Mouse (Mus musculus) left cerebral cortex, postnatal 36 days (tissue): ENCODE data around the gene 9430015G10Rik. TPM values are rescaled to one million over a fixed set of nuclear protein-coding genes. Genes with fewer than 3 reads are reported as not detected.

Source experiments
- DNase-seq, 2 experiments: peaks; one replicate each; pipeline ENCODE4 v3.0.0; 2021 to 2022; ENCODE audit warnings: low spot score in 2 of 2, mixed read lengths in 1 of 2
- intact Hi-C: fragments of 180-260 bp; cut with DNase I; formaldehyde crosslinking; loops from one replicate; pipeline ENCODE4 v1.15.1; 2025
- total RNA-seq, 2 experiments: library from RNA; stranded (reverse); gene quantifications; 2 replicates each; pipeline ENCODE4 v1.2.3; 2021

The 9430015G10Rik gene
- 10 to 100 TPM; 27.0 to 35.8 TPM for total RNA-seq

GRCm38 (mm10) chr4:156109570-156110331 lies at the start of gene 9430015G10Rik:
9430015G10Rik (plus strand) TSS chr4:156109982.
- peak; percentile 98 to 99 for DNase-seq
- intact Hi-C loops = loop anchor here (10.0 kb wide), 1 partner anchor 115 kb away; the partner anchor contains the start of genes B3galt6 and Sdf4

DNA sequence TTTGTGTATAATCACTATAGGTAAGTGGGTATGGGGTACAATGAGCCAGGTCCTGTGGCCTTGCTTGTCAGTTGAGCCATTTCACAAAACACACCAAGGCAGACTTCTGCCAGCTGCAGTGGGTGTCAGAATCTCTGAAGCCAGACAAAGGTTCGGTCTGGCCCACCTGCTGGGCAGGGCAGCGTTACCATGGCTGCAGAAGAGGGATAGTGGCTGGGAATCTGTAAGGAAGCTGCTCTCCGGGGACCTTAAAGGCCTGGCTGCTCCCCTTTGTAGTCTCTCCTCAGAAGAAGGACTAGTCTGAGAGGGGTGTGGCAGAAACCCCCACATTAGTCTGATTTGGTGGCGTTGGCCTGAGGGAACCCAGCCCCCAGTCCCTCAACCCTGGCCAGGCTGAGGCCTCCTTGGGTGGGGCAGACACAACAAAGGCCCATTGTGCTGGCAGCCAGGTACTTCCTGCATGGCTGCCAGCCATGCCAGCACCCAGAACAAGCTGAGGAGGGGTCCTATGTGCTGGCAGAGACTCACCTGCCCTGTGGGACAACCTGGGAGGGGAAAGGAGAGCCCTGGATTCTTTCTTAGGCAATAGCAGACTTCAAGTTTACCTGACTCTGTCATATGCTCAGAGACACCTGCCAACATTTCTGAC lies 45.8 kb upstream of the 9430015G10Rik start:
- intact Hi-C loops = no loop called here
- DNase-seq = no peak

DNA sequence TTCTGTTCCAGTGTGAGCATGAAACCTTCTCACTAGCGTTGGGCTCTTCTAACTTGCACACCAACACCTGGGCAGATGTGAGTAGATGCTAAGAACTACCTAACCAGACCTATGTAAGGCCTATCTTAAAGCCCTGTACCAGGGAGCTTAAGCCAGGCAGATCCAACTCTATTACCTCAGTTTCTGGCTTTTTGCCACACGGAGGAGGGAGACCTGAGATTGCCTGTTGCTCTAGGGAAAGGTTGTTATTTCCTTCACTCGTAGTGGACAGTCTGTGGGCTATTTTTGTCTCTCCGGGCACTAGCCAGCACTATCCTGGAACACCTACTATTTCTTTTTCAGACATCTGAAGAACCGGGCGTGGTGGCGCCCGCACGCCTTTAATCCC lies 45.3 kb upstream of the 9430015G10Rik start:
- intact Hi-C loops = no loop called here
- no peak for DNase-seq

GRCm38 (mm10) chr4:156065156-156065894 lies 44.5 kb upstream of the 9430015G10Rik start:
- intact Hi-C loops = no loop called here
- no peak for DNase-seq

DNA sequence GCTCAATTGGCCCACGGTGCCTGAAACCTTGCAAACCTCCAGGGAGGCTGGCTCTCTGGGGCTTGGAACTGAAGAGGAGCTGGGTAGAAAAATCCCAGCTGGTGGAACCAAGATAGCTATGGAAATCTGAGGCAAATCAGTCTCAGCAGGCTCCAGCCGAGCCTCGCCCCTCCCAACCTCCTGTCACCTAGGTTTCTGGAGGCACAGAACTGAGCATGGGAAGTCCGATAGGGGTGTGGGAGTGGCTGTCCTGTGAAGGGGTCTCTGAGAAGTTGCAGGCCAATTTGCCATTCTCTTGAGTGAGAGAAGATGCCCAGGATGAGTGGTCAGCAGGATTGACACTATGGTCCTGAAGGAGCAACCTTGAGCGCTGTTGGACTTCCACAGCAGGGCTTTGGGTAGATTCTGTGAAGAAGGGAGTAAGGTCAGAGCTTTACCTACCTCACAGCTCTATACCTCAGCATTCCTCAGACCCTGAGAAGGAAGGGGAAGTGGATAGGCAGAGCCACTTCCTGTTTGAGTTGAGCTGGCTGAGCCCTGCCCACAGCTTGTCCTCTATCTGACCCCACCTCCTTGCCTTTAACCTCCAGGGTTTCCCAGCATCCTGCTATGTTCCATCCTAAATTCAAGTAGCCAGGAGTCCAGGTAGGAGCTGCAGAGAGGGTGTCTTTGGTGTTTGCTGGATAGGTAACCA lies 42.4 kb upstream of the 9430015G10Rik start:
- intact Hi-C loops = no loop called here
- DNase-seq = no peak

- intact Hi-C loops = no loop called here
- DNase-seq = no peak
Measured at GRCm38 (mm10) chr4:156069701-156070100, 40.1 kb upstream of the 9430015G10Rik start.

- DNase-seq = no peak
- intact Hi-C loops = no loop called here
Measured at GRCm38 (mm10) chr4:156070276-156070675, 39.5 kb upstream of the 9430015G10Rik start.

- no peak for DNase-seq
- intact Hi-C loops = no loop called here
Measured at GRCm38 (mm10) chr4:156070716-156071115, 39.1 kb upstream of the 9430015G10Rik start.

- no peak for DNase-seq
- intact Hi-C loops = no loop called here
Measured at GRCm38 (mm10) chr4:156076911-156077382, 32.8 kb upstream of the 9430015G10Rik start.

DNA sequence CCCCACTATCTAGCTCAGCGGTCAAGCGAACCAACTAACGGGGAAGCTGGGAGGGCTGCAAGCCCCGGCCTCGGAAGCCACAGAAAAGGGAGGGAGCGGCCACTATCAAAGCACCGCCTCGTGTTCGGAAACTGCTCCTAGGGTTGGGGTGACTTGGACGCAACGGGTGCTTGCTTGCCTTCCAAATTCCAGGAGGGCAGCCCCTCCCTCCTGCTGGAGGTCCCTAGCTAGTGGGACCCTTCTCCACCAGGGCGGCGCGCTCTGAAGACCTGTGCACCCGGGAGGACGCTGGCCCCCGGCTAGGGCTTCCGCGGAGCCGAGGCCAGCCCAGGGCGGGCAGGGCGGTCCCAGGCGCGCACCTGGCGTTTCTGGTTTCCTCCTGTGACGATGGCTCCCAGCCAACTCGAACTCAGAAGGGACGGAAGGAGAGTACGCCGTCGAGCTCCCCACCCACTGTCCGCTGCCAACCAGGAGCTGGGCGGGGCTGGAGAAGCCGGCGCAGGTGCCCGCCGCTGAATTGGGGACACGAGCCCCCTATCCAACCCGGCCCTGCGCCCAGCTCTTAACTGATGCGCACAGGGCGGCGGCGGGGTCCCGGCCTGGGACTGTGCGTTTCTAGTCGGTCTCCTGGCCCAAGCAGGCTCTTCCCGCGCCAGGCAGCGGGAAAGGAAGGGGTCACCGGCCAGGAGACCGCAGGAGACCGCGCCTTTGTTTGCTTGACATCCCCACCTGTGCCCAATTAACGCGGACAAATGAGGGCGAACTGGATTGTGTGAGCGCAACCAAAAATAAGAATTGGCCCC lies 32.1 kb upstream of the 9430015G10Rik start:
- no peak for DNase-seq
- intact Hi-C loops = no loop called here

DNA sequence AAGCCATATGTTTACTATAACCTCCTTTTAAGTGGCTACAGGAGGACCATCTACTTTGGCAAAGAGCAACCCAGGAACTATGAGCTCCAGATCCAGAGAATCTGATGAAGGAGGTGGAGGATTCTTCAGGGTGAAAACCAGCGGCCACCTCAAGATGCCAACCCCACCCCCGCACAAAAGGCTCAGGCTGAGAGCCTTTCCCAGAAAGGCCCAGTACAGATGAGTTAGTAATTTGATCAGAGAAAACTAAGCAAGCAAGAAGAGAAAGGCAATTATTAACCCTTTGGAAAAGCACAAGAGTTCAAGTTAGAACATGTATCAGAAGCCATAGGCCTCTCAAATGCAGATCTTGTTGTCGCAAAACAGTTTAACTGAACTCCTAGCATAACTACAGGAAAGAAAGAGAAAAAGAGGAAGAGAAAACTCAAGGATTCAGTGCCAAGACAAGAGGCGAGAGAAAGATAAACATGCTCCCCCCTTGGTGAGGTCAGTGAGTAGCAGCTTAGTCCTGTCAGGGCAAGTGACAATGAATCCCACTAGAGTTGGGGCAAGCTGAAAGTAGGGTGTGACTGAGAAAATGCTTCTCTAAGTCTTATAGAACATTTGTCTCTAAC lies 27.1 kb upstream of the 9430015G10Rik start:
- no peak for DNase-seq
- intact Hi-C loops = no loop called here

DNA sequence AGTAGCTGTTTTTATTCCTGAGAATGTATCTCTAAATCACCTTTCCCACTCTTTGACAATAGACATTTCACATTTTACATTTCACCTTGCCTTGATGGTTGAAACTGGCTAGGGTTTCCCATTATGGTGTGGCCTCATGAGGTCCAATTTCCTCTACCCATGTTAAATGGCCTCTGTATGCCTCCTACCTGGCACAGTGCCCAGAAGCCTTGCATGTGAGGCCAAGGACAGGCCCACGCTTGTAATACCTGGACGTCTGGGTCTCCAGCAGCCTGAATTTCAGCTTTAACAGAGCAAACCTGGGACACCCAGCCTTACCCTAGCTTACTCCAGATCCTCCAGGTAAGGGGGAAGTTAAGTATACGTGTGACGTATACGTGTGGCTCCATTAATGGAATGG lies 26.4 kb upstream of the 9430015G10Rik start:
- intact Hi-C loops = no loop called here
- DNase-seq = no peak

GRCm38 (mm10) chr4:156084096-156084879 lies 25.5 kb upstream of the 9430015G10Rik start:
- intact Hi-C loops = no loop called here
- no peak for DNase-seq

DNA sequence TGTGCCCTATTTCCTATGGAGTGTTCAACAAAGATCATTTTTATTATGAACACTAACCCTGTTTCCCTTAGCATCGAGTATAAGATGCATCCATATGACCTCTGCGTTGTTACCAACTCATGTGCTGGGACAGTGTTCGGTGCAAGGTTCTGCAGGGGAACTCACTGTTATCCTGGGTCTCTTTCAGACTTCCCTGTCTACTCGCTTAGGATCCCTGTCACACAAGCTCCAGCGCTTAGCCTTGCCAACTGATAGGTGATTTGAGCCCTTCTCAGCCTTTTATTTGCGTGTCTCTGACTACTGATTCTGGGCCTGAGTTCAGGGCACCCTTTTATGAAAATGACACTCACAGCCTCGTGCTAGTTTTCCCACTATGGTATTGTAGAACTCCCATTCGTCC lies 24.5 kb upstream of the 9430015G10Rik start:
- intact Hi-C loops = no loop called here

DNA sequence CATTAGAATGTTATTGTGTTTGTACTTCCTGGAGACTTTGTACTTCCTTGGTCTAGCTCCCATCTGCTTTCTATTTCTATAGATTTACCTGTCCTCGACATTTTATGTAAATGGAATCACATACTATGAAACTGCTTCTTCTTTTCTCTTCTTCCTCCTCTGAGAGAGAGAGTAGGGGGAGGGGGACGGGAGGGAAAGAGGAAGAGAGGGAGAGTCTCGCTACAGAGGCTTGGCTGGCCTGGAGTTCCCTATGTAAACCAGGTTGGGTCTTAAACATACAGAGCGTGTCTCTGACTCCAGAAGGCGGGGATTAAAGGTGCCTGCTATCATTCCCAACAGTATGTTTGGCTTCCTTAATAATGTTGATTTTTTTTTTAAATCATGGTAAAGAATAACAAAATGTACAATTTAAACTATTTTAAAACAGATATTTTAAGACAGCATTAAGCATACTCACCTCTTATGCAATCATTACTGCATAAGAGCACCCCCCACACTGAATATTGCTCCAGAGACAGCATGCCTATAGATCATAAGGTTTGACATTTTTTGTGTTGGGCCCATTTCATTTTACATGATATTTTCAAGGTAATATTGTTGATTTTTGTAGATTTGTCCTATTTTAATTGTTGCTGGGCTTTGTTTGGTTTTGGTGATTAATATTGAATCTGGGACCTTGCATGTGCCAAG lies 22.2 kb upstream of the 9430015G10Rik start:
- no peak for DNase-seq
- intact Hi-C loops = no loop called here

More for the DNA sequence above, 24.5 kb upstream of the 9430015G10Rik start:
- no peak for DNase-seq

DNA sequence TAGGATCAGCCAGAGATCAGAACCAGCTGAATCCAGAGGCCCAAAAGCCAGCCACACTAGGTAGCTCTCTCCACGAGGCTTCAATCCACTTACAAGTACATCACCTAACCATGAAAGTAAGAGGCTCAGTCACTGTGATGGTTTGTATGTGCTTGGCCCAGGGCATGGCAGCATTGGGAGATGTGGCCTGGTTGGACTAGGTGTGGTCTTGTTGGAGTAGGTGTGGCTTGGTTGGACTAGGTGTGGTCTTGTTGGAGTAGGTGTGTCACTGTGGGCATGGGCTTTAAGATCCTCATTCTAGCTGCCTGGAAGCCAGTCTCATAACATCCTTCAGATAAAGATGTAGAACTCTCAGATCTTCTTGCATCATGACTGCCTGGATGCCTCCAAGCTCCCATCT lies 18.5 kb upstream of the 9430015G10Rik start:
- intact Hi-C loops = no loop called here
- DNase-seq = no peak

DNA sequence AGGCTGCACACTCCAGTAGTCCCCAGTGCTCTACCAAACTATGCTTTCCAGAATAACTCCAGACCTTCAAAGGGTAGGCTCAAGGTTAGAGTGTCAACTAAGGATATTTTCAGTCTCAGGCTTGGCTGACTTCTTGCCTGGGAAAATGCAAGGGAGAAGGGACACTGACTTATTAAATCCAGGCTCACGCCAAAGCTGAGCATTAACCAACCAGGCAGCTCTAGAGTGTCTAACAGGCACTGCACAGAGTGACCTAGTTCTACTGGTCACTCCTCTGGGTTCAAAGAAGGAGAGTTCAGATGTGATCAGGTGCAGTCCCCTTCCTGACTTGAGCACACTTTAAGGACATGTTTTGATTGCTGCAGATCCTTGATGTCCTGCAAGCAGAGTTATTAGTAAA lies 17.0 kb upstream of the 9430015G10Rik start:
- intact Hi-C loops = no loop called here
- no peak for DNase-seq
